Mouse (Mus musculus) kidney, embryonic 16.5 days (tissue): Measurements from ENCODE around the gene Cdh26. TPM values are rescaled to one million over a fixed set of nuclear protein-coding genes. Genes with fewer than 3 reads are reported as not detected.

Source experiments
- ATAC-seq: fragments of 200-750 bp; cut with Nextera tagmentation; 2 replicates; pipeline ENCODE4 v1.8.0; 2017; ENCODE audit warnings: moderate TSS enrichment; ENCODE audit not compliant: low FRiP score, low TSS enrichment
- H3K27ac ChIP-seq: fragments of 300-500 bp; sonication (generic); 2 replicates; pipeline ENCODE4 v1.5.1; 2014; ENCODE audit warnings: low read length
- H3K27me3 ChIP-seq: fragments of 300-500 bp; sonication (generic); 2 replicates; pipeline ENCODE4 v1.6.1; 2014; ENCODE audit warnings: low read length, control low read depth, mixed read lengths; ENCODE audit not compliant: insufficient read depth
- H3K36me3 ChIP-seq: fragments of 300-500 bp; sonication (generic); 2 replicates; pipeline ENCODE4 v1.6.1; 2014; ENCODE audit warnings: low read length, control low read depth, mixed read lengths; ENCODE audit not compliant: insufficient read depth
- H3K4me1 ChIP-seq: fragments of 300-500 bp; sonication (generic); 2 replicates; pipeline ENCODE4 v1.6.1; 2014; ENCODE audit warnings: low read length, control low read depth, mixed read lengths; ENCODE audit not compliant: insufficient read depth
- H3K4me2 ChIP-seq: fragments of 300-500 bp; sonication (generic); replicated peaks from 2 replicates; pipeline ENCODE4 v1.6.1; 2014; ENCODE audit warnings: low read depth, low read length
- H3K4me3 ChIP-seq: fragments of 300-500 bp; sonication (generic); 2 replicates; pipeline ENCODE4 v1.5.1; 2014; ENCODE audit warnings: mild to moderate bottlenecking, low read length
- H3K9ac ChIP-seq: fragments of 300-500 bp; sonication (generic); replicated peaks from 2 replicates; pipeline ENCODE4 v1.6.1; 2014; ENCODE audit warnings: low read length
- H3K9me3 ChIP-seq: fragments of 300-500 bp; sonication (generic); 2 replicates; pipeline ENCODE4 v1.6.1; 2016; ENCODE audit warnings: low read length, control low read depth
- WGBS: fragments of 180-500 bp; shearing (Covaris S2); extraction: QIAGEN DNeasy Blood & Tissue Kit; methylation state at CpG from one replicate; pipeline ENCODE4 v1.1.7; 2014; 5-methylcytosine and 5-hydroxymethylcytosine counted together
- polyA plus RNA-seq: library from polyadenylated mRNA; unstranded; fragments of >200 nt; fragmentation: Nextera tagmentation; extraction: Ambion mirVana; gene quantifications from 2 replicates; pipeline ENCODE4 v1.2.1, GENCODE M21; 2015

Cdh26 gene
- 0.52 and 0.68 TPM in 2 replicates for polyA plus RNA-seq

GRCm38 (mm10) chr2:178430231-178430630 lies at the start of gene Cdh26:
Gene Cdh26 (plus strand): TSS chr2:178430531.
- no peaks in the 10 kb centered on the region for H3K27me3 ChIP-seq
- no peak for ATAC-seq
- H3K4me2 ChIP-seq: no peak within 1 kb of the TSS
- H3K27ac ChIP-seq: no peak within 1 kb of the TSS
- no peak within 1 kb of the TSS for H3K4me3 ChIP-seq
- no peak within 1 kb of the TSS; the same call in 1 of the 2 replicates for H3K9ac ChIP-seq
- no peaks in the 10 kb centered on the region for H3K9me3 ChIP-seq
- H3K36me3 ChIP-seq: no peaks in the 10 kb centered on the region
- WGBS: 98% methylated on average over 4 of the region's 4 CpGs
- peaks cover 7% of the 10 kb centered on the region for H3K4me1 ChIP-seq

GRCm38 (mm10) chr2:178407053-178407815 lies 23.1 kb upstream of the Cdh26 start, which contains the start of gene Sycp2:
Gene Sycp2 (minus strand): TSS chr2:178407685.
- no peaks in the 10 kb centered on the region for H3K36me3 ChIP-seq
- H3K27me3 ChIP-seq: no peaks in the 10 kb centered on the region
- H3K4me2 ChIP-seq: no peak within 1 kb of the TSS
- no peaks in the 10 kb centered on the region for H3K4me1 ChIP-seq
- H3K9ac ChIP-seq: no peak within 1 kb of the TSS
- peaks cover 6% of the 10 kb centered on the region; the same call in 1 of the 2 replicates for H3K9me3 ChIP-seq
- ATAC-seq: peak; percentile 75
- no peak within 1 kb of the TSS for H3K27ac ChIP-seq
- 85% methylated on average over 52 of the region's 52 CpGs for WGBS
- H3K4me3 ChIP-seq: no peak within 1 kb of the TSS

DNA sequence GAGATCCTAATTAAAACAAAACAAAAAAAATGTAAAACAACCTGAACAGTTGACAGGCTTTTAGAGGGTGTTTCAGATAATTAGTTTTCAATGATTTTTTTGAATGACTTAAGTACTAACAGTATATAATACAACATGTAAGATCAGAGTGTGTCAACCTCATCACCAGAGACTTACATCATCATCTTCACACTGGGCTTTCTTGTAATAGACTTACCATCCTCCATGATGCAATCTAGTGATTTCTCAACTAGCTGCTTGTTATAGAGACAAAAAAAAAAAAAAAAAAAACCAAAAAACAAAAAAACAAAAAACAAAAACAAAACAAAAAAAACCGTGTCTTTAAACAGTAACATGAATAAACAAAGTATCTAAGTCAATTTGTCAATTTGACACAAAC lies 21.3 kb upstream of the Cdh26 start:
- 0 out of 2 replicates have a peak, but pooled peaks cover 3% of the 10 kb centered on the region for H3K27me3 ChIP-seq
- 65% methylated on average over 1 of the region's 1 CpGs for WGBS
- no peak overlapping the region for H3K4me2 ChIP-seq
- no peaks in the 10 kb centered on the region for H3K36me3 ChIP-seq
- ATAC-seq: no peak
- 0 out of 2 replicates have a peak, but pooled peaks cover 11% of the 10 kb centered on the region for H3K4me1 ChIP-seq
- peaks cover 6% of the 10 kb centered on the region; the same call in 1 of the 2 replicates for H3K9me3 ChIP-seq
- no peak overlapping the region for H3K9ac ChIP-seq
- no peak overlapping the region for H3K4me3 ChIP-seq
- H3K27ac ChIP-seq: no peak overlapping the region

DNA sequence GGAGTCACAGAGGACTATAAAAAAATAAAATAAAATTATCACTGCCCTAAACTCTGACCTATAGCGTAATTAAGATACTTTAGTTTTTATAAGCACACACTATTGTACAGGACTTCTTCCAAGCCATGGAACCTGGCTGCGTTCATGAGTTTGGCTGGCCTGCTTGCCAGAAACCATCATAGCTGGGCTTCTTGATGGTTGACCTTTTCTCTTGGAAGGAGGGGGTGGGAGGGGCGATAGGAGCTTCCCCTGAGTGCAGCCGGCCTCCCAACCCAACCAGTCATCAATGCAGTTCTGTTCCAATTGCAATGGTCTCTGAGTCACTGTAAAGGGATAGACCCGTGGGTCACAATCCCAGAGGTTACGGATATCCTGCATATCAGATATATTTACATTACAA lies 20.0 kb upstream of the Cdh26 start:
- H3K36me3 ChIP-seq: no peaks in the 10 kb centered on the region
- H3K27ac ChIP-seq: no peak overlapping the region
- WGBS: 80% methylated on average over 6 of the region's 6 CpGs
- no peak overlapping the region for H3K4me3 ChIP-seq
- peaks cover 20% of the 10 kb centered on the region; the same call in 1 of the 2 replicates for H3K4me1 ChIP-seq
- no peak overlapping the region for H3K9ac ChIP-seq
- H3K4me2 ChIP-seq: no peak overlapping the region
- no peak for ATAC-seq
- H3K9me3 ChIP-seq: peaks cover 6% of the 10 kb centered on the region; the same call in 1 of the 2 replicates
- H3K27me3 ChIP-seq: 0 out of 2 replicates have a peak, but pooled peaks cover 3% of the 10 kb centered on the region

- no peak overlapping the region for H3K27ac ChIP-seq
These were observed 17.7 kb upstream of the Cdh26 start for GRCm38 (mm10) chr2:178412598-178412997.

DNA sequence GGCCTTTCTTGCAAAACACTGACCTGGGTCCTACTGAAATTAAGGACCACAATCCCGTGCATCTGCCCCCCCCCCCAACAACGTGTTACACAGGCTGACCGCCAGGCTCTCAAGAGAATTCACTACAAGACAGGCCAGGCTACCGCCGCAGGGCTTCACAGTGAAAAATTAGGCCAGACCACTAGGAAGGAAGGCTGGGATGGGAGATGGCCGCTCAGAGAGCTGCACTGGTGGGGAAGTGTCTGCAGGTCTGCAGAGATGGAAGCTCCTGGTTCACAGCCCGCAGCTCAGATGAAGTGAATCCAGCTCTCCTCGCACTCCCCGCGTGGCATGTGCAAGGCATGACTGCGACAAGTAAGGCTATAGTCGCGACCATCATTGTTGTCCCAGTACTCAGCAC lies 17.2 kb upstream of the Cdh26 start:
- H3K27me3 ChIP-seq: 0 out of 2 replicates have a peak, but pooled peaks cover 3% of the 10 kb centered on the region
- 61% methylated on average over 13 of the region's 13 CpGs for WGBS
- peaks cover 4% of the 10 kb centered on the region; the same call in 1 of the 2 replicates for H3K36me3 ChIP-seq
- H3K4me2 ChIP-seq: peak overlapping the region; percentile 93
- H3K4me1 ChIP-seq: peaks cover 26% of the 10 kb centered on the region; the same call in 1 of the 2 replicates
- no peak for ATAC-seq
- no peaks in the 10 kb centered on the region for H3K9me3 ChIP-seq
- H3K27ac ChIP-seq: no peak overlapping the region
- peak overlapping the region; percentile 58 for H3K4me3 ChIP-seq
- H3K9ac ChIP-seq: no peak overlapping the region

More at GRCm38 (mm10) chr2:178412598-178412997, 17.7 kb upstream of the Cdh26 start:
- WGBS: 45% methylated on average over 6 of the region's 6 CpGs
- peaks cover 26% of the 10 kb centered on the region; the same call in 1 of the 2 replicates for H3K4me1 ChIP-seq
- H3K36me3 ChIP-seq: no peaks in the 10 kb centered on the region
- 0 out of 2 replicates have a peak, but pooled peaks cover 3% of the 10 kb centered on the region for H3K27me3 ChIP-seq
- peaks cover 2% of the 10 kb centered on the region; the same call in 1 of the 2 replicates for H3K9me3 ChIP-seq
- H3K9ac ChIP-seq: no peak overlapping the region
- no peak overlapping the region for H3K4me2 ChIP-seq
- no peak overlapping the region for H3K4me3 ChIP-seq
- ATAC-seq: no peak

DNA sequence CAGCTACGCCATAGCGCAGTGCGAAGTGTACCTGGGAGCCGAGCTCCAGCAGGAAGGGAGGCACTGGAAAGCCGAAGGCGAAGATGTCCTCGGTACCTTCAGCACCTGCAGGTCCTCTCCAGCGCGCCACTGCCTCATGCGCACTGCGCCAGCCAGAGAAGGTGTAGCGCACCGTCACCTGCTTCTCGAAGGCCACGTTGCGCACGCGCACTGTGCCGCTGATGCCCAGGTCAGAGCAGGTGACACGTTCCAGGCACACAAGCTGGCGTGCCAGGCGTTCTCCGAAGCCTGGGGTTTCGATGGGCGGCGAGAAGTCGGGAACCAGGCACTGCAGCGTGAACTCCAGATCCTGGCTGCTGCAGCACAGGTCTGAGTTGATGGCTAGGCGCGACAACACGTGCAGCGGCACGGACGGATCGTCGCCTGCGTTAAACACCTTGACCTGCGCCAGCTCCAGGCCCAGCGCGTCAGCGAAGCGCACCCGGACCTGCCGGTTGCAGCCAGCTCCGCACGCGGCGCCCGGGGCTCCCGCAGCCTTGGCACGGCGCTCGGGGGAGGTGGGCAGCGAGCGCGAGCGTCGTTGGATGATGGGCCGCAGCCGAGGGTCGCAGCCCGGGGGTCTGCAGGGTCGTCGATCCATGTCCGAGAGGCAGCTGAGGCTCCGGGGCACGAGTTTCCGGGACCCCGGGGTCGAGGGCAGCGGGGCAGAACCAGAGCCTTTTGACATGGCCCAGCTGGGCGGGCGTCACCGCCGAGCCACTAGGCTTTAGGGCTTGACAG lies 16.7 kb upstream of the Cdh26 start:
- H3K4me3 ChIP-seq: peak overlapping the region; percentile 58
- 16% methylated on average over 75 of the region's 75 CpGs for WGBS
- ATAC-seq: peak; percentile 29; the same call in 1 of the 2 replicates
- peaks cover 5% of the 10 kb centered on the region; the same call in 1 of the 2 replicates for H3K36me3 ChIP-seq
- peak overlapping the region; percentile 93 for H3K4me2 ChIP-seq
- no peaks in the 10 kb centered on the region for H3K9me3 ChIP-seq
- H3K27me3 ChIP-seq: 0 out of 2 replicates have a peak, but pooled peaks cover 3% of the 10 kb centered on the region
- peaks cover 26% of the 10 kb centered on the region; the same call in 1 of the 2 replicates for H3K4me1 ChIP-seq
- peak overlapping the region; percentile 72 for H3K9ac ChIP-seq
- H3K27ac ChIP-seq: no peak overlapping the region

DNA sequence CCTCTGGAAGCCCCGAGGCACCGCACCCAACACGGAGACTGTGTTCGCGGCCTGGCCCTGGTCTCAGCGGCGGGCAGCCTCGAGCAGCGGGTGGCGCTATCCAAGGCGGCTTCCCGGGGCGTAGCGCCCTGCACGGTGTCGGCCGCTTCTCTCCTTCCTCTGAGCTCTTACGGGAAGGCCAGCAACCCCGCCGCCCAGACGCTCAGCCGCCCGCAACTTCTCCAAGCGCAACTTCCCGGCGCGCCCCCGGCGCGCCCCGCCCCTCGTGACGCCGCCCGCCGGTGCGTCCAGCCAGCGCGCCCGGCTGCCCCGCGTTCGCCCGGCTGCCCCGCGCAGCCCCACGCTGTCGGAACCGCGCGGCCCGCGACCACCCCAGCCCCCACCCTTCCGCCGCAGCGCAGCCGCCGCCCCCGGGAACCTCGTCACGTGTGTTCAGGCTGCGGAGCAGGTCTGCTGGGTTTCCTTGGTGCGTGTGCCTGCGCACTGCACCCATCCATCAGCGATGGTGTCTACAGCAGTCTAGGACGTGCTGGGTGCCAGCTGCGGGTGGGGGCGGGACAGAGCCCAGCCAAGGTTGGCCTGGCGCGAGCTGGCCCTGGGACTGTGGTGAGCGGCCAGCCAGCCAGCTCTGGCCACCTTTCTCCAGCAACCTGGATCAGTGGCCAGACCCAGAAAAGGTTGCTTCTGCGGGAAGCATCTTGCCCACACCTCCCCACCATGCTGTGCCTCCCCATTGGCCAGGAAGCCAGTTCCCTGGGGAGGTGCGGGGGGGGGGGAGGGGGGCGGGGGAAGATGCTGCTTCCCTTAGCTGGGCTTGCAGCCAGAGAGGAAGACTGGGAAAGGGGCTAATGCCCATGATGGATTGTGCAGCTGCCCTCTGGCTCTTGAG lies 15.8 kb upstream of the Cdh26 start, which contains the start of the genes Ppp1r3d and Fam217b:
Gene Ppp1r3d, minus strand, starts transcription at position 212 of the 889 bp plus-strand sequence.
Gene Fam217b, plus strand, starts transcription at position 264 of the 889 bp plus-strand sequence.
- peak within 1 kb of the TSS; percentile 93 for H3K4me2 ChIP-seq
- peak; percentile 89 for ATAC-seq
- WGBS: under 1% methylated on average over 59 of the region's 74 CpGs
- peaks cover 26% of the 10 kb centered on the region; the same call in 1 of the 2 replicates for H3K4me1 ChIP-seq
- no peaks in the 10 kb centered on the region for H3K9me3 ChIP-seq
- 0 out of 2 replicates have a peak, but pooled peaks cover 3% of the 10 kb centered on the region for H3K27me3 ChIP-seq
- peaks cover 5% of the 10 kb centered on the region; the same call in 1 of the 2 replicates for H3K36me3 ChIP-seq
- peak within 1 kb of the TSS; percentile 56; the same call in 1 of the 2 replicates for H3K27ac ChIP-seq
- H3K4me3 ChIP-seq: peak within 1 kb of the TSS; percentile 58
- peak within 1 kb of the TSS; percentile 72 for H3K9ac ChIP-seq
